Mouse (Mus musculus) hindbrain, postnatal 0 days (tissue): ENCODE results near the gene Lrfn5. TPM values are rescaled to one million over a fixed set of nuclear protein-coding genes. Genes with fewer than 3 reads are reported as not detected.
A peak's percentile ranks its signal among the peaks of the same experiment; 100 is the strongest.

Experiments
- ATAC-seq: fragments of 200-750 bp; cut with Nextera tagmentation; 2 replicates; pipeline ENCODE4 v1.8.0; 2017; ENCODE audit warnings: mild to moderate bottlenecking, moderate TSS enrichment, moderate library complexity
- DNase-seq: peaks from one replicate; pipeline ENCODE4 v3.0.0-alpha.2; 2015; ENCODE audit warnings: low spot score
- H3K27ac ChIP-seq: fragments of 300-500 bp; sonication (generic); 2 replicates; pipeline ENCODE4 v1.5.1; 2014; ENCODE audit warnings: mild to moderate bottlenecking
- H3K27me3 ChIP-seq: fragments of 300-500 bp; sonication (generic); 2 replicates; pipeline ENCODE4 v1.6.1; 2014; ENCODE audit warnings: low read length, mixed read lengths; ENCODE audit not compliant: insufficient read depth
- H3K36me3 ChIP-seq: fragments of 300-500 bp; sonication (generic); 2 replicates; pipeline ENCODE4 v1.6.1; 2014; ENCODE audit warnings: low read length, mixed read lengths; ENCODE audit not compliant: insufficient read depth
- H3K4me1 ChIP-seq: fragments of 300-500 bp; sonication (generic); 2 replicates; pipeline ENCODE4 v1.6.1; 2014; ENCODE audit warnings: antibody characterized with exemption, low read length, mixed read lengths; ENCODE audit not compliant: insufficient read depth
- H3K4me2 ChIP-seq: fragments of 300-500 bp; sonication (generic); 2 replicates; pipeline ENCODE4 v1.6.1; 2014; ENCODE audit warnings: low read depth, mild to moderate bottlenecking, low read length, moderate library complexity, mixed read lengths
- H3K4me3 ChIP-seq: fragments of 300-500 bp; sonication (generic); 2 replicates; pipeline ENCODE4 v1.5.1; 2014; ENCODE audit warnings: low read length
- H3K9ac ChIP-seq: fragments of 300-500 bp; sonication (generic); replicated peaks from 2 replicates; pipeline ENCODE4 v1.6.1; 2014; ENCODE audit warnings: mild to moderate bottlenecking, low read length, moderate library complexity, mixed read lengths
- H3K9me3 ChIP-seq: fragments of 300-500 bp; sonication (generic); 2 replicates; pipeline ENCODE4 v1.6.1; 2016; ENCODE audit warnings: low read length, mixed read lengths
- CTCF ChIP-seq: IDR thresholded peaks from 2 replicates; pipeline ENCODE4 v1.5.1; 2016; ENCODE audit warnings: antibody characterized with exemption, control low read depth, low read depth
- WGBS: fragments of 180-500 bp; shearing (Covaris S2); extraction: QIAGEN DNeasy Blood & Tissue Kit; methylation state at CpG from one replicate; pipeline ENCODE4 v1.1.7; 2014; 5-methylcytosine and 5-hydroxymethylcytosine counted together
- polyA plus RNA-seq: library from polyadenylated mRNA; unstranded; fragments of >200 nt; fragmentation: Nextera tagmentation; extraction: Ambion mirVana; gene quantifications from 2 replicates; pipeline ENCODE4 v1.2.1, GENCODE M21; 2015
- total RNA-seq: library from RNA; depleted of rRNA; stranded (reverse); fragments of >200 nt; gene quantifications from 2 replicates; pipeline ENCODE4 v1.2.3, GENCODE M21; 2014; rRNA removed

The Lrfn5 gene
- total RNA-seq (92.1 and 97.0 TPM in 2 replicates), polyA plus RNA-seq (64.3 and 65.7 TPM in 2 replicates)

DNA sequence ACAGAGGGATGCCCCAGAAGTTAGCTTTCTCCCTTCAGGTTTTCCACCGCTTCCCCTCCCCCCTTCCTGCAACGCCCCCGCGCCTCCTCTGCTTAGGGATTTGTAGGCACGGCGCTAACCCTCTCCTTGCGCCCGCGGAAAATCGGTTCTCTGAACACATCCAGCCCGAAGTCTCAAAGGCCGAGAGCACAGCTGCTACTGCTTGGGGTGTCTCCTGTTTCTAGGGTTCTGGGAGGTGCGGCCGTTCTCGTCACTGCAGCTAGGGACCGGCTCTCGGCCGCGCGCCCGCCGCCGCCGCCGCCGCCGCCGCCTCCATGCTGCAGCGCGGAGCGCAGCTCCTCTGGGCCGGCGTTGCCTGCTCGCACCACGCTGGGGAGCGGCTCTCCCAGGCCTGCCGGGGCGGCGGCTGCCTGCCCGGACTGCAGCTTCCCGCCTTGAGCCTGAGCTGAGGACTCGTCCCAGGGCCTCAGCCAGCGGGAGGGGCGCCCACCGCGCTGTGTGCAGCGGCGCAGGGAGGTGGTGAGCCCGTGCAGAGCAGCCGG lies at the start of gene Lrfn5:
Gene Lrfn5 (plus strand): TSS at position 322 of the 542 bp plus-strand sequence.
- no peaks in the 10 kb centered on the region for H3K9me3 ChIP-seq
- 3% methylated on average over 50 of the region's 50 CpGs for WGBS
- DNase-seq: peak; percentile 81

DNA sequence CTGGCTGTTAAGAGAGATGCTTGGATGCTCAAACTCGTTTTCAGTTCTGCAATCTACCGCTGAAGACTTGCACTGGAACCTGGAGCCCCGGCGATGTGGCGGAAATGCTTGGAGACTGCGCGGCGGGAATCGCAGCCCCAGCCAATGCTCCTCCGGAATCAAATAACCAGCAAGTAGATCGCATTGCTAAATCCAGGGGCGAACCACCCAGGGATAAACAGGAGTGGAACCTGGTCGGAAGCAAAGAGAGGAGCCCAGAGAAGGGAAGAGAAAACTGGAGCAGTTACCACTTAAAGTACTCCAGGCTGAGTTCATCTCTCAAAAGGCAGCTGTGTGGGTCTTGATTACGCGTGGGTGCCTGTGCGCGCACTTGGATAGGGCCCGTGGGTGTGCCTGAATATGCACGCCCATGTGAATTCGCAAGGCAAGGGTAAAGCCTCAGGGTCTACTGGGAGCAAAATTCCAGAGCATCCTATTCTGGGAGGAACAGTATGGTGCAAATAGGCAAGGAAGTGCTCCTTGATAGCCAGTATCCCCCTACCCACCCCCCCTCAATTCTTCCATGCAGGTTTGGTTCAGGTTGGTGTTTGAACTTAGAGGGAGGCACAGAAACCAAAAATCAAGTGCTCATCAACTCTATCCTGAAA lies 1.3 kb upstream of the Lrfn5 start:
- peak overlapping the region; percentile 75 for H3K4me3 ChIP-seq
- no peaks in the 10 kb centered on the region for H3K27me3 ChIP-seq
- TF ChIP-seq CTCF: no peak
- 0 out of 2 replicates have a peak overlapping the region, but pooled peaks have one; percentile 90 for H3K27ac ChIP-seq
- 0 out of 2 replicates have a peak, but pooled peaks cover 4% of the 10 kb centered on the region for H3K4me1 ChIP-seq
- peak; percentile 30 for DNase-seq
- WGBS: 2% methylated on average over 20 of the region's 20 CpGs
- H3K9ac ChIP-seq: peak overlapping the region; percentile 19
- no peaks in the 10 kb centered on the region for H3K36me3 ChIP-seq
- H3K4me2 ChIP-seq: peak overlapping the region; percentile 58
- no peak for ATAC-seq
- H3K9me3 ChIP-seq: no peaks in the 10 kb centered on the region

More for the DNA sequence above, at the start of gene Lrfn5:
- H3K27me3 ChIP-seq: no peaks in the 10 kb centered on the region
- H3K4me1 ChIP-seq: 0 out of 2 replicates have a peak, but pooled peaks cover 4% of the 10 kb centered on the region
- TF ChIP-seq CTCF: peak; percentile 6; the same call in 1 of the 2 replicates
- H3K27ac ChIP-seq: peak within 1 kb of the TSS; percentile 90
- no peaks in the 10 kb centered on the region for H3K36me3 ChIP-seq
- peak within 1 kb of the TSS; percentile 75 for H3K4me3 ChIP-seq
- H3K9ac ChIP-seq: peak within 1 kb of the TSS; percentile 71
- peak; percentile 84 for ATAC-seq
- H3K4me2 ChIP-seq: peak within 1 kb of the TSS; percentile 58

DNA sequence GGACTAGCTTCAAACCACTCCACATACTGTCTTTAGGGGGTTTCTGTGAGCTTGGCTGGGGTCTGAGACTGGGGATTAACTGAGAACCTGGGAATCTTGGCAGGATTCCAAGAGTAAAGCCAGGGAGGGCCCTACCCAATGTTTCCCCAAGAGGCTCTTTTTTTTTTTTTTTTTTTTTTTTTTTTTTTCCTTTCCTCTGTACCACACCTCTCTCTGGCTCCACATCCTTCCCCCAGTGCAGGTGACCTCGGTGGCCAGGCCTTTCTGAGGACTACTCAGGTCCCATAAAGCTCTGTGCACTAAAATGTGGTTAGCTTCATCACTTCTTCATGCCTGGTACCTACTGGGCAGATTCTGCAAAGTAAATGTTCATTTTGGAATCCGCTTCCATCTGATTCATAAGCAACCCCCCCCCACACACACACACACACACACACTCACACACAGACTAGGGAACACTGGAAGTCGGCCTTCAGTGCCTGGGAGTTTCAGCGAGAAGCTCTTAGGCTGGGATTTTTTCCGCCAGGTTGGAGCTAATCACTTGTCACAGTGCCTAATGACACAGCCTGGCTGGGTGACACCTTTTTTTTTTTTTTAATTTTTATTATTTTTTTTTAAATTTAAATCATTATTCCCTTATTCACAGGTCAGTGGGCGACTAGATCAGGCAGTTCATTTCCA lies 662 bp upstream of the Lrfn5 start:
- H3K9me3 ChIP-seq: no peaks in the 10 kb centered on the region
- peak overlapping the region; percentile 58 for H3K4me2 ChIP-seq
- H3K36me3 ChIP-seq: no peaks in the 10 kb centered on the region
- TF ChIP-seq CTCF: no peak
- H3K9ac ChIP-seq: peak overlapping the region; percentile 71
- 0 out of 2 replicates have a peak, but pooled peaks cover 4% of the 10 kb centered on the region for H3K4me1 ChIP-seq
- peak; percentile 75 for DNase-seq
- no peaks in the 10 kb centered on the region for H3K27me3 ChIP-seq
- peak; percentile 61 for ATAC-seq
- 0% methylated on average over 6 of the region's 6 CpGs for WGBS
- H3K27ac ChIP-seq: peak overlapping the region; percentile 90
- H3K4me3 ChIP-seq: peak overlapping the region; percentile 75

DNA sequence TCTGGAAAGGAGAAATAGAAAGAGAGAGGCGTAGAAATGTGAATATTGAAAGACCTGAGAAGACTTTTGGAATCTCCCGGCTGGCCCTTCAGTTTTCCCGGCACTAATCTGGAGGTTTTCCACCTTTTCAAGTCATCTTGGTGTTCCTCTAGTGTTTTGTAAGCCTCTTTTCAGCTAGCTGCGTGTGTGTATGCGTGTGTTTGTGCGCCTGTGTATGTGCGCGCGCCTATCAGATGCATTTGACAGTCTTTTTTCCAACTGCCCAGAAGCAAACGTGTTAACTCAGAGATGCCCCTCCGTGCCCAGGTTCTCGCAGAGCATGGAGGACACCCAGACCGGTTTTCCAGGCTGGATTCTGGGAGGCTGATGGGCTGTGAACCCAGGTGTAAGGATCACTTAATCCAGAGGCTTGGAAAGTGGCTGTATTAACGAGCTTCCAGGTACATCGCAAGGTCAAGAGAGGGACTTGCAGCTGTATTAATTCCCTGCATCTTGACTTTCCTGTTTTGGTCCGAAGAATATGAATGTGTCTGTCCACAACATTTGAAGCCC lies 757 bp downstream of the Lrfn5 start:
- no peaks in the 10 kb centered on the region for H3K9me3 ChIP-seq
- peak overlapping the region; percentile 75 for H3K4me3 ChIP-seq
- H3K27me3 ChIP-seq: no peaks in the 10 kb centered on the region
- H3K36me3 ChIP-seq: no peaks in the 10 kb centered on the region
- DNase-seq: peak; percentile 61
- no peak for ATAC-seq
- H3K4me1 ChIP-seq: 0 out of 2 replicates have a peak, but pooled peaks cover 4% of the 10 kb centered on the region
- H3K4me2 ChIP-seq: peak overlapping the region; percentile 58
- peak overlapping the region; percentile 90 for H3K27ac ChIP-seq
- H3K9ac ChIP-seq: peak overlapping the region; percentile 71
- TF ChIP-seq CTCF: no peak
- WGBS: under 1% methylated on average over 16 of the region's 16 CpGs

DNA sequence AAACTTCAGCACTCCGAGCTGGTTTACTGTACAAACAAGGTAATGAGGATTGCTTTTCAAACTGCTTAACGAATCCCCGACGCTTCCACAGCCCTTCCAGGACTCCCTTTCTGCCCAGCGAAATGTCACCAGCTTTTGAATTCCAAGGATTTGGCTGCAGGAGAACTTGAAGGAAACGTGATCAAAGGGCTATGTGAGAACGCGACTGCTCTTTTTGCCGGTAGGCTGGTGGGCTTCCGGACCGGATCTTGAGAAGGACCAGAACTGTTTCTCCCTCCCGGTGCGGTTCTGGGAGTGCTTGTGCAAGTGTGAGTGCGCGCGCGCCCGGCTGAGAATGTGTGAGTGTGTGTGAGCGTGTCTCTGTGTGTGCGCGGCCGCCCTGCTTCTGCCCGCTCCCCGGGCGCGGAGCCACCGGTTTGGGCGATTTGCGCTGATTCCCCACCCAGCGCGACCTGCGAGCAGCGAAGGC lies 1.3 kb downstream of the Lrfn5 start:
- no peak for ATAC-seq
- under 1% methylated on average over 33 of the region's 33 CpGs for WGBS

DNA sequence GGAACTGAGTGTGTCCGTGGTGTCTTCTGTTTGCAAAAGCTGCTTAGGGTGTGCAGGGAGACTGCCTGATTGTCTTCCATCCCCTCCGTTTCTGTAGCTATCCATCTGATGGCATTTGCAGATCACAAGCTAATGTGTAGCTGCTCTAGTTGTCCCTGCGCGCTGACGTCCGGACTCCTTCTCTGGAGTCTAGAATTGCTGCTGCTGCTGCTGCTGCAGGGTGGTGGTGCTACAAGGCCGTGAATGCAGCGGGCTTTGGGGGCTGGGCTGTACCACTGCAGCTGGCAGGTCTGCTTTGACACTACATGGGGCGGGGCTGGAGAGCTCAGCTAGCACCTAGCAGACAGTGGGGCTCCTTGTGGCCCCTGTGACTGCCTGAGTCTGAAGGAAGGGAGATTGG lies 3.2 kb downstream of the Lrfn5 start:
- Histone ChIP-seq H3K4me2 (peak overlapping the region; percentile 58), H3K36me3 (no peaks in the 10 kb centered on the region), H3K9me3 (no peaks in the 10 kb centered on the region), H3K9ac (peak overlapping the region; percentile 71), H3K4me1 (0 out of 2 replicates have a peak, but pooled peaks cover under 1% of the 10 kb centered on the region), H3K4me3 (peak overlapping the region; percentile 75), H3K27ac (peak overlapping the region; percentile 90), H3K27me3 (no peaks in the 10 kb centered on the region)
- peak; percentile 90 for DNase-seq
- 2% methylated on average over 9 of the region's 9 CpGs for WGBS
- TF ChIP-seq CTCF: peak; percentile 80
- ATAC-seq: peak; percentile 86

More for the DNA sequence above, 1.3 kb downstream of the Lrfn5 start:
- TF ChIP-seq CTCF: no peak
- H3K36me3 ChIP-seq: no peaks in the 10 kb centered on the region
- no peaks in the 10 kb centered on the region for H3K9me3 ChIP-seq
- no peaks in the 10 kb centered on the region for H3K27me3 ChIP-seq
- peak overlapping the region; percentile 71 for H3K9ac ChIP-seq
- H3K4me3 ChIP-seq: peak overlapping the region; percentile 75
- peak overlapping the region; percentile 90 for H3K27ac ChIP-seq
- peak overlapping the region; percentile 58 for H3K4me2 ChIP-seq
- 0 out of 2 replicates have a peak, but pooled peaks cover 4% of the 10 kb centered on the region for H3K4me1 ChIP-seq
- peak; percentile 69 for DNase-seq
